Mouse (Mus musculus): ENCODE measurements around the gene Ift22. TPM values are rescaled to one million over a fixed set of nuclear protein-coding genes. Genes with fewer than 3 reads are reported as not detected.
A peak's percentile ranks its signal among the peaks of the same experiment; 100 is the strongest.

Gene Ift22
- polyA plus RNA-seq, 1 experiment from 2014 or later = 45.9 TPM

DNA sequence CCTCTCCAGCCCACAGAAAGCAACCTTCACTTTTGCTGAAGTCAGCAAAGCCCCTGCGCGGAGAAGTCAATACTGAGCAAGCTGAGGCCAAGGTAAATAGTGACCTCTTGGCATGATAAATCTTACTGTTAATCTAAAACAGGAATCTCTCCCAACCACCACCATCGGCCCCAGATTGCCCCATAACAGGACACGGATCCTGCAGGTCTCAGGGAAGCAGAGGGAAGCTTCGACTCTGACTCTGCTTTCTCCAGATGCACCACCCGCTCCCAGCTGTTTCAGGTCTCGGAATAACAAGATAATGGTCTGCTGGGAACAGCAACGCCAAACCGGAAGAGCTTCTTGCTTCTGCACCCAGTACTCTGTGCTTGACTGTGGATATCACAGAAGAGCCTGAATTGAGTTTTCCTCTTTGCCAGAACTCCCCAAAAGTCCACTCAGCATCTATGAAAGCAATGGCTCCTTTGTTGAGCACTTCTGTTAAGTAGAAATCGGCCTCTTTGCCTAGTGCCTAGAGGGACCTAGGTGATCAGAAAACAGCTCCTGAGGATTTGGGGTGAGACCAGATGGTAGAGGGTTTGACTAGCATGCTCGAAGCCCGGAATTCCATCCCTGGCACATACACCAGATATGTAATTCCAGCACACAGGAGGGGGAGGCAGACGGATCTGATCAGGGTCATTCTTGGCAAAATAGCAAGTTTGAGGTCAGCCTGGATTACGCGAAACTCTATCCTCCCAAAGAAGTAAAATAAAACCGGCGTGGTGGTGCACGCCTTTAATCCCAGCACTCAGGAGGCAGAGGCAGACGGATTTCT, 19.2 kb upstream of the Ift22 start:
- Histone ChIP-seq H3K9me3 (ENCODE audit: control insufficient read depth, low read length) (no peaks in the 10 kb centered on the region), H3K36me3 (ENCODE audit: control insufficient read depth, insufficient read depth, low read length) (no peaks in the 10 kb centered on the region), H3K9ac (ENCODE audit: low read length) (no peak overlapping the region), H3K27ac (replicated peaks in 1 of 2; ENCODE audit: control insufficient read depth in 1 of 2, insufficient read depth in 1 of 2, low read depth in 2 of 2, low read length in 2 of 2) (peak overlapping the region; percentile 45 to 57), H3K27me3 (ENCODE audit: control insufficient read depth, insufficient read depth, low read length) (peaks cover 10% of the 10 kb centered on the region), H3K4me1 (ENCODE audit: control insufficient read depth in 2 of 2, insufficient read depth in 2 of 2, low read length in 2 of 2) (peaks cover 4 to 6% of the 10 kb centered on the region in 2 experiments; a peak in 3 of 4 replicates), H3K4me2 (ENCODE audit: low read length) (peak overlapping the region; percentile 41), H3K4me3 (ENCODE audit: control insufficient read depth in 1 of 2, insufficient read depth in 1 of 2, low read depth in 1 of 2, low read length in 2 of 2) (peak overlapping the region in 1 of 2 experiments; percentile 8; a peak in 1 of 4 replicates)
- no peak for ATAC-seq (ENCODE audit: insufficient number of reproducible peaks, insufficient read depth, low FRiP score, low read depth)
- WGBS = 46% methylated on average over 19 of the region's 19 CpGs

DNA sequence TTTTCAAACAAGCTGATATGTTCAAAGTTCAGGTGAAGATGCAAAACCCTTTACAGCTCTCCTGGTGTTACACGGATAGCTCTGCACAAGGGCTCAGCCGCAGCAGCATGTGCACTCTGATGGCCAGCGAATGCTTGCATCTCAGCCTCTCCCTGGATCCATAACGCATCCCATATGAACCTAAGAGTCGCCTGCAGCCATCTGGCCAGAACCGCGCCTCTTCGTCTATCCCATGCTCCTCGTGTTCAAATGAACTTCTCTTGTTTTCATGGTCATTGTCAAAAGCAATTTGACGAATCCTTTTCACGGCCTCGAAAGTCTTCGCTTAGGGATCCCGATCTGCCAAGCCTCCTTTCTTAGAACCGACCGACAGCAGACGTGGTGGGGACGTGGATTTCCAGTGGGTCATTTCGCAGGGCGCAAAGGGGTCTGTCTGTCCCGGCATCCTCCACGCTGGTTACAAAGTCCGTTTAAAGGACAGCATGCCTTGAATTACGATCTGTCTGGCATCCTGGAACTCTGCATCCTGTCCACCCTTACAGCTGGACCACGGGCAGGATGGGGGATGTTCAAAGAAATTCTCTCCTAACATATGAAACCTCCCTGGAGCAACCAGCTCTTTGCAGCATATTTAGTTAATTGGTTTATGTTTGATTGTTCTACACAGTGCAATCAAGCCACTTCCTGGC, 13.0 kb upstream of the Ift22 start:
- WGBS = 67% methylated on average over 25 of the region's 25 CpGs
- no peaks in the 10 kb centered on the region for H3K36me3 ChIP-seq (ENCODE audit: control insufficient read depth, insufficient read depth, low read length)
- H3K9me3 ChIP-seq (ENCODE audit: control insufficient read depth, low read length) = no peaks in the 10 kb centered on the region
- H3K4me2 ChIP-seq (ENCODE audit: low read length) = no peak overlapping the region
- H3K4me3 ChIP-seq (ENCODE audit: control insufficient read depth in 1 of 2, insufficient read depth in 1 of 2, low read depth in 1 of 2, low read length in 2 of 2) = no peak overlapping the region
- ATAC-seq (ENCODE audit: insufficient number of reproducible peaks, insufficient read depth, low FRiP score, low read depth) = no peak
- H3K9ac ChIP-seq (ENCODE audit: low read length) = no peak overlapping the region
- H3K27me3 ChIP-seq (ENCODE audit: control insufficient read depth, insufficient read depth, low read length) = peaks cover 4% of the 10 kb centered on the region; the same call in 1 of the 2 replicates
- H3K27ac ChIP-seq (replicated peaks in 1 of 2; ENCODE audit: control insufficient read depth in 1 of 2, insufficient read depth in 1 of 2, low read depth in 2 of 2, low read length in 2 of 2) = no peak overlapping the region
- peaks cover 0 to 5% of the 10 kb centered on the region in 2 experiments; a peak in 2 of 4 replicates for H3K4me1 ChIP-seq (ENCODE audit: control insufficient read depth in 2 of 2, insufficient read depth in 2 of 2, low read length in 2 of 2)

DNA sequence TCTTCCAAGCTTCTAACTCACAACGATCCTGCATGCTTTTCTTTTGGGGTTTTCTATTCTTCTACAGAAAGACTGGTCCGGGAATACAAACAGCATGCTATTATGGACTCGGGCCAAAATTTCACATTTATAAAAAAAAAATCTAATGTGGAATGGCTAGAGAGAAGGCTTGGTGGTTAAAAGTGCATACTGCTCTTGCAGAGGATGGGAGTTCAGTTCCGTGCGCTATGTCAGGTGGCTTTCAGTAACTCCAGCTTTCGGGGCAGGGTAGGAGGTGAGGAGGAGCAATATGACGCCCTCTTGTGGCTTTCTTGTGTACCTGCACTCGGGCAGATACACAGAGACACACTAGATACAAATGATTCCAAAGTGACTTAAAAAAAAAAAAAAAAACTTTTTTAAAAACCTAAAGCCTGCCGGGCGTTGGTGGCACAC, 12.4 kb upstream of the Ift22 start:
- Histone ChIP-seq H3K36me3 (ENCODE audit: control insufficient read depth, insufficient read depth, low read length) (no peaks in the 10 kb centered on the region), H3K9ac (ENCODE audit: low read length) (no peak overlapping the region), H3K4me1 (ENCODE audit: control insufficient read depth in 2 of 2, insufficient read depth in 2 of 2, low read length in 2 of 2) (peaks cover 0 to 10% of the 10 kb centered on the region in 2 experiments; a peak in 2 of 4 replicates), H3K27me3 (ENCODE audit: control insufficient read depth, insufficient read depth, low read length) (peaks cover 4% of the 10 kb centered on the region; the same call in 1 of the 2 replicates), H3K27ac (replicated peaks in 1 of 2; ENCODE audit: control insufficient read depth in 1 of 2, insufficient read depth in 1 of 2, low read depth in 2 of 2, low read length in 2 of 2) (no peak overlapping the region), H3K4me2 (ENCODE audit: low read length) (no peak overlapping the region), H3K9me3 (ENCODE audit: control insufficient read depth, low read length) (no peaks in the 10 kb centered on the region), H3K4me3 (ENCODE audit: control insufficient read depth in 1 of 2, insufficient read depth in 1 of 2, low read depth in 1 of 2, low read length in 2 of 2) (no peak overlapping the region)
- 61% methylated on average over 10 of the region's 10 CpGs for WGBS
- no peak for ATAC-seq (ENCODE audit: insufficient number of reproducible peaks, insufficient read depth, low FRiP score, low read depth)

DNA sequence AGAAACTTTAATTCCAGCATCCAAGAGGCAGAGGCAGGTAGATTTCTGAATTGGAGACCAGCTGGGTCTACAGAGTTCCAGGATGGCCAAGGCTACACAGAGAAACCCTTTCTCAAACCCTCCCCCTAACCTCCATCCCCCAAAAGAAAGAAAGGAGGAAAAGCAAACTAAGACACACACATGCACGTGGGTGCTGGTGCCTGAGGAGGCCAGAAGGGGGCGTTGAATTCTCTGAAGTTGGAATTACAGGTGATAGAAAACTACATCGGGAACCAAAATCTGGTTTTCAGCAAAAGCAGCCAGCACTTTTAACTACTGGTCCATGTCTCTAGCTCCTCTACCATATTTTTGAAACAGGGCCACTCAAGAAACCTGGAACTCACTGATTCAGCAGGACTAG, 3.3 kb upstream of the Ift22 start:
- Histone ChIP-seq H3K9ac (ENCODE audit: low read length) (no peak overlapping the region), H3K4me1 (ENCODE audit: control insufficient read depth in 2 of 2, insufficient read depth in 2 of 2, low read length in 2 of 2) (peaks cover 0 to 9% of the 10 kb centered on the region in 2 experiments; a peak in 2 of 4 replicates), H3K27me3 (ENCODE audit: control insufficient read depth, insufficient read depth, low read length) (no peaks in the 10 kb centered on the region), H3K9me3 (ENCODE audit: control insufficient read depth, low read length) (0 out of 2 replicates have a peak, but pooled peaks cover 3% of the 10 kb centered on the region), H3K4me2 (ENCODE audit: low read length) (no peak overlapping the region), H3K4me3 (ENCODE audit: control insufficient read depth in 1 of 2, insufficient read depth in 1 of 2, low read depth in 1 of 2, low read length in 2 of 2) (no peak overlapping the region), H3K27ac (replicated peaks in 1 of 2; ENCODE audit: control insufficient read depth in 1 of 2, insufficient read depth in 1 of 2, low read depth in 2 of 2, low read length in 2 of 2) (no peak overlapping the region), H3K36me3 (ENCODE audit: control insufficient read depth, insufficient read depth, low read length) (no peaks in the 10 kb centered on the region)
- no peak for ATAC-seq (ENCODE audit: insufficient number of reproducible peaks, insufficient read depth, low FRiP score, low read depth)
- 49% methylated on average over 3 of the region's 3 CpGs for WGBS

DNA sequence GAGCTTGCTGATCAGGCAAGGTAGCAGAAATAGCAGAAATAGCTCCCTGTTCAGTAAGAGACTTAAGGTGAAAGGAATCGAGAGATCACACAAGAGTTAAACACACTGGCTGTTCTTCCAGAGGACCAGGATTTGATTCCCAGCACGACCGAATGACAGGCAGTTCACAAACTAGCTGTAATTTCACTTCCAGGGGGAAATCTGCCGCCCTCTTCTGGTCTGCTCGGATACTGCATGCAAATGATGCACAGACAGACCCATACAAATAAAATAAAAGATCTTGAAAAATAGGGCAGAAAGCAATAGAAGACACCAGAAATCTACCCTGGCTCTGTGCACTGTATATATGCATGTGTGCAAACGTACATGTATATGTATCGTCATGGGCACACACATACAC, 2.3 kb upstream of the Ift22 start:
- H3K27me3 ChIP-seq (ENCODE audit: control insufficient read depth, insufficient read depth, low read length) = no peaks in the 10 kb centered on the region
- 50% methylated on average over 7 of the region's 7 CpGs for WGBS
- no peak overlapping the region for H3K4me2 ChIP-seq (ENCODE audit: low read length)
- no peak overlapping the region for H3K9ac ChIP-seq (ENCODE audit: low read length)
- no peak for ATAC-seq (ENCODE audit: insufficient number of reproducible peaks, insufficient read depth, low FRiP score, low read depth)
- H3K4me1 ChIP-seq (ENCODE audit: control insufficient read depth in 2 of 2, insufficient read depth in 2 of 2, low read length in 2 of 2) = no peaks in the 10 kb centered on the region; a peak in 1 of 4 replicates
- 0 out of 2 replicates have a peak, but pooled peaks cover 3% of the 10 kb centered on the region for H3K9me3 ChIP-seq (ENCODE audit: control insufficient read depth, low read length)
- H3K27ac ChIP-seq (replicated peaks in 1 of 2; ENCODE audit: control insufficient read depth in 1 of 2, insufficient read depth in 1 of 2, low read depth in 2 of 2, low read length in 2 of 2) = no peak overlapping the region
- no peak overlapping the region for H3K4me3 ChIP-seq (ENCODE audit: control insufficient read depth in 1 of 2, insufficient read depth in 1 of 2, low read depth in 1 of 2, low read length in 2 of 2)
- H3K36me3 ChIP-seq (ENCODE audit: control insufficient read depth, insufficient read depth, low read length) = no peaks in the 10 kb centered on the region

DNA sequence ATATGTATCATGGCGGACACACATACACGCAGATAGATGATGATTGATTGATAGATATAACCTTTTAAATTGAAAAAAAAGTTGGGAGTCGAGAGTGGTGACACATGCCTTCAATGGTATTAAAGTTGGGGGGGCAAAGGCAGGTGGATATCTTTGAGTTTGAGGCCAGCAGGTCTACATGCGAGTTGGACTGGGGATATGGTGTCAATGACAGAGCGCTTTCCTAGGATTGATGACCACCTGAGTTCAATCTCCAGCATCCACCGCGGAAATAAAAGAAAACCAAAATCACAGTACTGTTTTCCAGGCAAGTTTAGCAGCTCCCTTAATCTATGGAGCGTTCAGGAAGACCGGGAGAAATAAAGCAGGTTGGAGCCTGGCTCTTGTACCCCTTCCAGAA, 363 bp upstream of the Ift22 start:
- H3K4me3 ChIP-seq (ENCODE audit: control insufficient read depth in 1 of 2, insufficient read depth in 1 of 2, low read depth in 1 of 2, low read length in 2 of 2) = peak overlapping the region; percentile 54 to 90
- no peaks in the 10 kb centered on the region for H3K27me3 ChIP-seq (ENCODE audit: control insufficient read depth, insufficient read depth, low read length)
- H3K9ac ChIP-seq (ENCODE audit: low read length) = peak overlapping the region; percentile 77; the same call in 1 of the 2 replicates
- H3K27ac ChIP-seq (replicated peaks in 1 of 2; ENCODE audit: control insufficient read depth in 1 of 2, insufficient read depth in 1 of 2, low read depth in 2 of 2, low read length in 2 of 2) = no peak overlapping the region
- H3K9me3 ChIP-seq (ENCODE audit: control insufficient read depth, low read length) = 0 out of 2 replicates have a peak, but pooled peaks cover 3% of the 10 kb centered on the region
- H3K36me3 ChIP-seq (ENCODE audit: control insufficient read depth, insufficient read depth, low read length) = peaks cover 17% of the 10 kb centered on the region
- ATAC-seq (ENCODE audit: insufficient number of reproducible peaks, insufficient read depth, low FRiP score, low read depth) = no peak
- H3K4me2 ChIP-seq (ENCODE audit: low read length) = peak overlapping the region; percentile 84
- H3K4me1 ChIP-seq (ENCODE audit: control insufficient read depth in 2 of 2, insufficient read depth in 2 of 2, low read length in 2 of 2) = no peaks in the 10 kb centered on the region
- WGBS = 39% methylated on average over 9 of the region's 9 CpGs

DNA sequence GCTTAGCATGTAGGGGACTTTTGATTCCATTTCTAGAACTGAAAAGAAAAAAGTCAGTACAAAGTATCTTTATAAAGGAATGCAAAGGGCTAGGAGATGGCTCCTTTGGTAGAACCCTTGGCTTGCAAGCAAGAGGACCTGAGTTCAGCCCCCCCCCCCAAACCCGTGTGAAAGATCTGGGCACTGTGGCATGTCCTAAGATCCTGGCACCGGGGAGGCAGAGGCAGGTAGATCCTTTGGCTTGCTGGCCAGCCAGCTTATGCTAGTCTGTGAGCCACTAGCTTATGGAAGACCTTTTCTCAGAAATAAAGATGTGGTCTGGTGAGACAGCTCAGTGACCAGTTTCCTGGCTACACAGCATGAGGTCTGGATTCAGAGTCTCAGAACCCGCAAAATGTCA, 6.2 kb downstream of the Ift22 start:
- Histone ChIP-seq H3K27ac (replicated peaks in 1 of 2; ENCODE audit: control insufficient read depth in 1 of 2, insufficient read depth in 1 of 2, low read depth in 2 of 2, low read length in 2 of 2) (no peak overlapping the region), H3K9me3 (ENCODE audit: control insufficient read depth, low read length) (no peaks in the 10 kb centered on the region), H3K9ac (ENCODE audit: low read length) (no peak overlapping the region), H3K4me1 (ENCODE audit: control insufficient read depth in 2 of 2, insufficient read depth in 2 of 2, low read length in 2 of 2) (no peaks in the 10 kb centered on the region), H3K36me3 (ENCODE audit: control insufficient read depth, insufficient read depth, low read length) (peaks cover 30% of the 10 kb centered on the region), H3K4me2 (ENCODE audit: low read length) (no peak overlapping the region), H3K4me3 (ENCODE audit: control insufficient read depth in 1 of 2, insufficient read depth in 1 of 2, low read depth in 1 of 2, low read length in 2 of 2) (no peak overlapping the region), H3K27me3 (ENCODE audit: control insufficient read depth, insufficient read depth, low read length) (no peaks in the 10 kb centered on the region)
- ATAC-seq (ENCODE audit: insufficient number of reproducible peaks, insufficient read depth, low FRiP score, low read depth) = no peak
- 79% methylated on average over 3 of the region's 3 CpGs for WGBS

Measured in heart, embryonic 14.5 days (tissue).